Mouse (Mus musculus) midbrain, embryonic 16.5 days (tissue): ENCODE measurements around the gene Dstn. TPM values are rescaled to one million over a fixed set of nuclear protein-coding genes. Genes with fewer than 3 reads are reported as not detected.

Experiments
- ATAC-seq: fragments of 200-750 bp; cut with Nextera tagmentation; 2 replicates; pipeline ENCODE4 v1.8.0; 2017; ENCODE audit warnings: moderate TSS enrichment
- H3K27ac ChIP-seq: fragments of 300-500 bp; sonication (generic); 2 replicates; pipeline ENCODE4 v1.5.1; 2014; ENCODE audit warnings: mild to moderate bottlenecking, low read length, mixed read lengths
- H3K27me3 ChIP-seq: fragments of 300-500 bp; sonication (generic); 2 replicates; pipeline ENCODE4 v1.6.1; 2014; ENCODE audit warnings: low read depth, low read length, mixed read lengths; ENCODE audit not compliant: control insufficient read depth, insufficient read depth
- H3K36me3 ChIP-seq: fragments of 300-500 bp; sonication (generic); 2 replicates; pipeline ENCODE4 v1.6.1; 2014; ENCODE audit warnings: mild to moderate bottlenecking, low read length, moderate library complexity, mixed read lengths; ENCODE audit not compliant: control insufficient read depth, insufficient read depth
- H3K4me1 ChIP-seq: fragments of 300-500 bp; sonication (generic); 2 replicates; pipeline ENCODE4 v1.6.1; 2014; ENCODE audit warnings: mild to moderate bottlenecking, low read length, mixed read lengths; ENCODE audit not compliant: control insufficient read depth, insufficient read depth
- H3K4me2 ChIP-seq: fragments of 300-500 bp; sonication (generic); 2 replicates; pipeline ENCODE4 v1.6.1; 2014; ENCODE audit warnings: mild to moderate bottlenecking, low read length, mixed read lengths
- H3K4me3 ChIP-seq: fragments of 300-500 bp; sonication (generic); 2 replicates; pipeline ENCODE4 v1.5.1; 2014; ENCODE audit warnings: low read depth, mild to moderate bottlenecking, low read length, moderate library complexity, mixed read lengths
- H3K9ac ChIP-seq: fragments of 300-500 bp; sonication (generic); 2 replicates; pipeline ENCODE4 v1.6.1; 2014; ENCODE audit warnings: low read depth, low read length, mixed read lengths
- H3K9me3 ChIP-seq: fragments of 300-500 bp; sonication (generic); replicated peaks from 2 replicates; pipeline ENCODE4 v1.6.1; 2014; ENCODE audit warnings: mild to moderate bottlenecking, low read length, mixed read lengths; ENCODE audit not compliant: control insufficient read depth, poor library complexity, severe bottlenecking
- WGBS: fragments of 180-500 bp; shearing (Covaris S2); extraction: QIAGEN DNeasy Blood & Tissue Kit; methylation state at CpG from one replicate; pipeline ENCODE4 v1.1.7; 2014; 5-methylcytosine and 5-hydroxymethylcytosine counted together
- polyA plus RNA-seq: library from polyadenylated mRNA; unstranded; fragments of >200 nt; fragmentation: Nextera tagmentation; extraction: Ambion mirVana; gene quantifications from 2 replicates; pipeline ENCODE4 v1.2.1, GENCODE M21; 2015

Gene Dstn
- polyA plus RNA-seq, 1 experiment from 2014 or later: 431 TPM

GRCm38 (mm10) chr2:143982901-143983300 lies 67.8 kb downstream of the Dstn start:
- no peaks in the 10 kb centered on the region for H3K27me3 ChIP-seq
- WGBS: 63% methylated on average over 3 of the region's 3 CpGs
- H3K9me3 ChIP-seq: no peaks in the 10 kb centered on the region
- no peak overlapping the region for H3K27ac ChIP-seq
- H3K4me3 ChIP-seq: no peak overlapping the region
- H3K4me2 ChIP-seq: no peak overlapping the region
- H3K36me3 ChIP-seq: no peaks in the 10 kb centered on the region
- H3K4me1 ChIP-seq: no peaks in the 10 kb centered on the region
- ATAC-seq: no peak
- H3K9ac ChIP-seq: no peak overlapping the region

- Histone ChIP-seq H3K4me3 (no peak overlapping the region), H3K4me1 (no peaks in the 10 kb centered on the region), H3K4me2 (no peak overlapping the region), H3K36me3 (no peaks in the 10 kb centered on the region), H3K27me3 (no peaks in the 10 kb centered on the region), H3K9ac (no peak overlapping the region), H3K27ac (no peak overlapping the region), H3K9me3 (no peaks in the 10 kb centered on the region)
- no peak for ATAC-seq
- 76% methylated on average over 2 of the region's 2 CpGs for WGBS
Observed at GRCm38 (mm10) chr2:143983482-143983881, 68.4 kb downstream of the Dstn start.

GRCm38 (mm10) chr2:143987485-143987884 lies 72.4 kb downstream of the Dstn start:
- Histone ChIP-seq H3K9me3 (no peaks in the 10 kb centered on the region), H3K9ac (no peak overlapping the region), H3K27ac (no peak overlapping the region), H3K36me3 (no peaks in the 10 kb centered on the region), H3K4me2 (no peak overlapping the region), H3K4me3 (no peak overlapping the region), H3K4me1 (no peaks in the 10 kb centered on the region), H3K27me3 (no peaks in the 10 kb centered on the region)
- 85% methylated on average over 2 of the region's 2 CpGs for WGBS
- no peak for ATAC-seq

- WGBS: 89% methylated on average over 3 of the region's 3 CpGs
Observed at GRCm38 (mm10) chr2:143988016-143988415, 72.9 kb downstream of the Dstn start.

GRCm38 (mm10) chr2:143990997-143991396 lies 75.9 kb downstream of the Dstn start:
- no peak for ATAC-seq
- H3K9me3 ChIP-seq: no peaks in the 10 kb centered on the region
- no peaks in the 10 kb centered on the region for H3K27me3 ChIP-seq
- H3K9ac ChIP-seq: no peak overlapping the region
- no peak overlapping the region for H3K4me3 ChIP-seq
- 12% methylated on average over 1 of the region's 1 CpGs for WGBS
- H3K27ac ChIP-seq: no peak overlapping the region
- H3K4me2 ChIP-seq: no peak overlapping the region
- H3K36me3 ChIP-seq: no peaks in the 10 kb centered on the region
- no peaks in the 10 kb centered on the region for H3K4me1 ChIP-seq

More at GRCm38 (mm10) chr2:143988016-143988415, 72.9 kb downstream of the Dstn start:
- H3K27ac ChIP-seq: no peak overlapping the region
- no peaks in the 10 kb centered on the region for H3K36me3 ChIP-seq
- H3K4me3 ChIP-seq: no peak overlapping the region
- no peak overlapping the region for H3K4me2 ChIP-seq
- no peaks in the 10 kb centered on the region for H3K4me1 ChIP-seq
- ATAC-seq: no peak
- H3K9me3 ChIP-seq: no peaks in the 10 kb centered on the region
- no peak overlapping the region for H3K9ac ChIP-seq
- no peaks in the 10 kb centered on the region for H3K27me3 ChIP-seq

- no peak for ATAC-seq
- 93% methylated on average over 7 of the region's 7 CpGs for WGBS
- Histone ChIP-seq H3K9ac (no peak overlapping the region), H3K9me3 (no peaks in the 10 kb centered on the region), H3K27me3 (no peaks in the 10 kb centered on the region), H3K27ac (no peak overlapping the region), H3K36me3 (no peaks in the 10 kb centered on the region), H3K4me1 (no peaks in the 10 kb centered on the region), H3K4me3 (no peak overlapping the region), H3K4me2 (no peak overlapping the region)
Observed at GRCm38 (mm10) chr2:143991964-143992672, 77.0 kb downstream of the Dstn start.

Other genes with a start within 250 kb of the Dstn start
- 1.7 and 2.0 TPM in 2 replicates for gene Bfsp1, start 52.1 kb upstream of the Dstn start, polyA plus RNA-seq
- 23.8 and 24.1 TPM in 2 replicates for gene Rrbp1, start 95.9 kb downstream of the Dstn start, polyA plus RNA-seq
- gene Banf2, start 117.7 kb downstream of the Dstn start, polyA plus RNA-seq: not detected in 2 replicates